Mouse (Mus musculus): ENCODE data around the gene Pomgnt2. TPM values are rescaled to one million over a fixed set of nuclear protein-coding genes. Genes with fewer than 3 reads are reported as not detected.
A peak's percentile ranks its signal among the peaks of the same experiment; 100 is the strongest.

Gene Pomgnt2
- polyA plus RNA-seq, 1 experiment from 2014 or later = 12.1 TPM

DNA sequence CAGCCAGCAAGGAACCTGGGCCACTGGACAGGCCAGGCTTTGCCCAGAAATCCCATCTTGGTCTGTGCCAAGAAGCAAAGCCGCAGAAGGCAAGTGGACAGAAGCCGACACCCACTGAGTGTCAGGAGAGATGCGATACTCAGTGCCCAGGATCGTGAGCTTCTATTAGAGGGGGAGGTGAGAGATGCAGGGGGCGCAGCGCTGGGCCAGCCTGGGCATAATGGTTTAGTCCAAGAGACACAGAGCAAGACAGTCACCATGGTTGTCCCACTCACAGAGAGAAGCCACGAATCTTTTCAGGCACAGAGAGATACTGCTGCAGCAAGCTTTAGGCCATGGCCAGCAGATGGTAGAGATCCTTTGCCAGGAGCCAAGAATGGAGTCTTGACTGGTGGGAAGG, 32.0 kb downstream of the Pomgnt2 start:
- Histone ChIP-seq H3K4me2 (ENCODE audit: low read length) (no peak overlapping the region), H3K36me3 (ENCODE audit: control insufficient read depth, insufficient read depth, low read length) (no peaks in the 10 kb centered on the region), H3K4me3 (ENCODE audit: control insufficient read depth in 1 of 2, insufficient read depth in 1 of 2, low read depth in 1 of 2, low read length in 2 of 2) (no peak overlapping the region), H3K9me3 (ENCODE audit: control insufficient read depth, low read length) (no peaks in the 10 kb centered on the region), H3K27ac (replicated peaks in 1 of 2; ENCODE audit: control insufficient read depth in 1 of 2, insufficient read depth in 1 of 2, low read depth in 2 of 2, low read length in 2 of 2) (no peak overlapping the region), H3K4me1 (ENCODE audit: control insufficient read depth in 2 of 2, insufficient read depth in 2 of 2, low read length in 2 of 2) (no peaks in the 10 kb centered on the region), H3K9ac (ENCODE audit: low read length) (no peak overlapping the region), H3K27me3 (ENCODE audit: control insufficient read depth, insufficient read depth, low read length) (no peaks in the 10 kb centered on the region)
- WGBS = 81% methylated on average over 7 of the region's 7 CpGs
- no peak for ATAC-seq (ENCODE audit: insufficient number of reproducible peaks, insufficient read depth, low FRiP score, low read depth)

GRCm38 (mm10) chr9:121959966-121960635, 36.8 kb downstream of the Pomgnt2 start:
- Histone ChIP-seq H3K4me3 (ENCODE audit: control insufficient read depth in 1 of 2, insufficient read depth in 1 of 2, low read depth in 1 of 2, low read length in 2 of 2) (no peak overlapping the region), H3K36me3 (ENCODE audit: control insufficient read depth, insufficient read depth, low read length) (no peaks in the 10 kb centered on the region), H3K9ac (ENCODE audit: low read length) (no peak overlapping the region), H3K27ac (replicated peaks in 1 of 2; ENCODE audit: control insufficient read depth in 1 of 2, insufficient read depth in 1 of 2, low read depth in 2 of 2, low read length in 2 of 2) (no peak overlapping the region), H3K4me1 (ENCODE audit: control insufficient read depth in 2 of 2, insufficient read depth in 2 of 2, low read length in 2 of 2) (no peaks in the 10 kb centered on the region), H3K4me2 (ENCODE audit: low read length) (no peak overlapping the region), H3K9me3 (ENCODE audit: control insufficient read depth, low read length) (no peaks in the 10 kb centered on the region), H3K27me3 (ENCODE audit: control insufficient read depth, insufficient read depth, low read length) (no peaks in the 10 kb centered on the region)
- no peak for ATAC-seq (ENCODE audit: insufficient number of reproducible peaks, insufficient read depth, low FRiP score, low read depth)
- WGBS = 49% methylated on average over 7 of the region's 7 CpGs

GRCm38 (mm10) chr9:121952596-121952995, 44.3 kb downstream of the Pomgnt2 start:
- Histone ChIP-seq H3K9ac (ENCODE audit: low read length) (no peak overlapping the region), H3K27ac (replicated peaks in 1 of 2; ENCODE audit: control insufficient read depth in 1 of 2, insufficient read depth in 1 of 2, low read depth in 2 of 2, low read length in 2 of 2) (no peak overlapping the region), H3K4me1 (ENCODE audit: control insufficient read depth in 2 of 2, insufficient read depth in 2 of 2, low read length in 2 of 2) (peaks cover 10 to 16% of the 10 kb centered on the region in 2 experiments), H3K9me3 (ENCODE audit: control insufficient read depth, low read length) (no peaks in the 10 kb centered on the region), H3K4me3 (ENCODE audit: control insufficient read depth in 1 of 2, insufficient read depth in 1 of 2, low read depth in 1 of 2, low read length in 2 of 2) (no peak overlapping the region), H3K27me3 (ENCODE audit: control insufficient read depth, insufficient read depth, low read length) (no peaks in the 10 kb centered on the region), H3K4me2 (ENCODE audit: low read length) (no peak overlapping the region), H3K36me3 (ENCODE audit: control insufficient read depth, insufficient read depth, low read length) (no peaks in the 10 kb centered on the region)
- WGBS = 92% methylated on average over 6 of the region's 6 CpGs
- no peak for ATAC-seq (ENCODE audit: insufficient number of reproducible peaks, insufficient read depth, low FRiP score, low read depth)

GRCm38 (mm10) chr9:121951114-121951423, 45.8 kb downstream of the Pomgnt2 start:
- peak overlapping the region; percentile 63 for H3K9ac ChIP-seq (ENCODE audit: low read length)
- no peaks in the 10 kb centered on the region for H3K27me3 ChIP-seq (ENCODE audit: control insufficient read depth, insufficient read depth, low read length)
- H3K27ac ChIP-seq (replicated peaks in 1 of 2; ENCODE audit: control insufficient read depth in 1 of 2, insufficient read depth in 1 of 2, low read depth in 2 of 2, low read length in 2 of 2) = peak overlapping the region; percentile 9 to 41
- no peak; the same call in 1 of the 2 replicates for ATAC-seq (ENCODE audit: insufficient number of reproducible peaks, insufficient read depth, low FRiP score, low read depth)
- peaks cover 10 to 16% of the 10 kb centered on the region in 2 experiments for H3K4me1 ChIP-seq (ENCODE audit: control insufficient read depth in 2 of 2, insufficient read depth in 2 of 2, low read length in 2 of 2)
- H3K4me2 ChIP-seq (ENCODE audit: low read length) = peak overlapping the region; percentile 68
- WGBS = 37% methylated on average over 4 of the region's 4 CpGs
- H3K4me3 ChIP-seq (ENCODE audit: control insufficient read depth in 1 of 2, insufficient read depth in 1 of 2, low read depth in 1 of 2, low read length in 2 of 2) = peak overlapping the region; percentile 33 to 39
- no peaks in the 10 kb centered on the region for H3K9me3 ChIP-seq (ENCODE audit: control insufficient read depth, low read length)
- no peaks in the 10 kb centered on the region for H3K36me3 ChIP-seq (ENCODE audit: control insufficient read depth, insufficient read depth, low read length)

DNA sequence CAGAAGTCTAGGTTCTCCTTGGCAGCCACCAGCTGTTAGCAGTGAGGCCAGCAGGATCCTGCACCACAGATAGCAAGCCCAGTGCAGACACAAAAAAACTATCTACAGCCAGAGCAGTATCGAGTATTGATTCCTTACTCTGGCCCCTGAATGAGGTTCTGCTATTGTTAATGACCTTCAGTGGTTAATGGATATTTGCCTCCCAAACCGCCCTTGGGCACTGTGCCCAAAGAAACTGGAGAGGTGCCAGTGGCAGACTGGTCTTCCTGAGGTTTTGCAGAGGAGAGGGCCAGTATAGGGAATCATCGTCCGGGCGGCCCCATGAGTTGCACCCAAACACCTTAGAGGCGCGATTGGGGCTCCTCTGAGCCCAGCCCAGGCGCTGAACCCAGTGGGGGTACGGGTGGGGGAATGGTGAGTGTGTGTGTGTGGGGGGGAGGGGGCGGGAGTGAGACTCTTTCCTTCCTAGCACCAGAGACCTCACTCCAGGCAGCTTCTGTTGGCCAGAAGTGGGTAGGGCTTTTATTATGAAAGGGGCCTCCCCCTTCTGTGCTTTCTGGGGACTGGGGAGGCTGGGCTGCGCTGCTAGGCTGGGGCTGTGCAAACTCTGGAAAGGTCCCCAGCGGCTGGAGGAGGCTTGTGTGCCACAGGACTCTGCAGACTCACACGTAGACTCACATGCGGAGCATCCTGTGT, 46.3 kb downstream of the Pomgnt2 start, which contains the start of gene Fam198a:
Gene Fam198a (plus strand): TSS at position 571 of the 696 bp plus-strand sequence.
- ATAC-seq (ENCODE audit: insufficient number of reproducible peaks, insufficient read depth, low FRiP score, low read depth) = peak; percentile 91
- H3K9ac ChIP-seq (ENCODE audit: low read length) = peak within 1 kb of the TSS; percentile 63
- H3K36me3 ChIP-seq (ENCODE audit: control insufficient read depth, insufficient read depth, low read length) = no peaks in the 10 kb centered on the region
- H3K4me3 ChIP-seq (ENCODE audit: control insufficient read depth in 1 of 2, insufficient read depth in 1 of 2, low read depth in 1 of 2, low read length in 2 of 2) = peak within 1 kb of the TSS; percentile 33 to 39
- peak within 1 kb of the TSS; percentile 41 for H3K27ac ChIP-seq (replicated peaks in 1 of 2; ENCODE audit: control insufficient read depth in 1 of 2, insufficient read depth in 1 of 2, low read depth in 2 of 2, low read length in 2 of 2)
- H3K27me3 ChIP-seq (ENCODE audit: control insufficient read depth, insufficient read depth, low read length) = no peaks in the 10 kb centered on the region
- peaks cover 10 to 16% of the 10 kb centered on the region in 2 experiments for H3K4me1 ChIP-seq (ENCODE audit: control insufficient read depth in 2 of 2, insufficient read depth in 2 of 2, low read length in 2 of 2)
- 3% methylated on average over 13 of the region's 14 CpGs for WGBS
- no peaks in the 10 kb centered on the region for H3K9me3 ChIP-seq (ENCODE audit: control insufficient read depth, low read length)
- H3K4me2 ChIP-seq (ENCODE audit: low read length) = peak within 1 kb of the TSS; percentile 68

DNA sequence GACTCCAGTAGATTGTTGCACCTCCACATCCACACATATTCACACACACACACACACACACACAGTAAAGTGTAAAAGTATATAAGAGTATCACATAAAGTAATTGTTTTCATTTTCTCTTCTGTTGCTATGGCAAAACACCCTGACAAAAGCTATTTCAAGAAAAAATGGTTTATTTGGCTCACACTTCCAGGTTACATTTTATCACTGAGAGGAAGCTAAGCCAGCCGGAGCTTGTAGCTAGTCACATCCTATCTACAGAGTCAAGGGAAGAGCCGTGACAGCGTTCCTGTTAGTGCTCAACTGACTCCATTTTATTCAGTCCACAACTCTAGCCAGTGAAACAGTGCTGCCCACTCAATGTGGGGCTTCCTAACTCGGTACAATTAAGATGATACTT, 48.5 kb downstream of the Pomgnt2 start:
- Histone ChIP-seq H3K36me3 (ENCODE audit: control insufficient read depth, insufficient read depth, low read length) (no peaks in the 10 kb centered on the region), H3K4me3 (ENCODE audit: control insufficient read depth in 1 of 2, insufficient read depth in 1 of 2, low read depth in 1 of 2, low read length in 2 of 2) (no peak overlapping the region), H3K27ac (replicated peaks in 1 of 2; ENCODE audit: control insufficient read depth in 1 of 2, insufficient read depth in 1 of 2, low read depth in 2 of 2, low read length in 2 of 2) (no peak overlapping the region), H3K4me1 (ENCODE audit: control insufficient read depth in 2 of 2, insufficient read depth in 2 of 2, low read length in 2 of 2) (peaks cover 10 to 16% of the 10 kb centered on the region in 2 experiments), H3K9ac (ENCODE audit: low read length) (no peak overlapping the region), H3K27me3 (ENCODE audit: control insufficient read depth, insufficient read depth, low read length) (no peaks in the 10 kb centered on the region), H3K9me3 (ENCODE audit: control insufficient read depth, low read length) (no peaks in the 10 kb centered on the region), H3K4me2 (ENCODE audit: low read length) (no peak overlapping the region)
- WGBS = 35% methylated on average over 4 of the region's 4 CpGs
- no peak for ATAC-seq (ENCODE audit: insufficient number of reproducible peaks, insufficient read depth, low FRiP score, low read depth)

- Histone ChIP-seq H3K4me1 (ENCODE audit: control insufficient read depth in 2 of 2, insufficient read depth in 2 of 2, low read length in 2 of 2) (peaks cover 10 to 16% of the 10 kb centered on the region in 2 experiments), H3K4me3 (ENCODE audit: control insufficient read depth in 1 of 2, insufficient read depth in 1 of 2, low read depth in 1 of 2, low read length in 2 of 2) (no peak overlapping the region), H3K27me3 (ENCODE audit: control insufficient read depth, insufficient read depth, low read length) (no peaks in the 10 kb centered on the region), H3K27ac (replicated peaks in 1 of 2; ENCODE audit: control insufficient read depth in 1 of 2, insufficient read depth in 1 of 2, low read depth in 2 of 2, low read length in 2 of 2) (no peak overlapping the region), H3K9me3 (ENCODE audit: control insufficient read depth, low read length) (no peaks in the 10 kb centered on the region), H3K9ac (ENCODE audit: low read length) (no peak overlapping the region), H3K36me3 (ENCODE audit: control insufficient read depth, insufficient read depth, low read length) (no peaks in the 10 kb centered on the region), H3K4me2 (ENCODE audit: low read length) (no peak overlapping the region)
- WGBS = 3% methylated on average over 4 of the region's 4 CpGs
- ATAC-seq (ENCODE audit: insufficient number of reproducible peaks, insufficient read depth, low FRiP score, low read depth) = no peak
Observed at GRCm38 (mm10) chr9:121947784-121948183, 49.1 kb downstream of the Pomgnt2 start.

All from heart, embryonic 14.5 days (tissue).